Mouse (Mus musculus) bone marrow macrophage, adult 2 months (primary cell): ENCODE data around the gene Apoh.

Experiments
- CTCF ChIP-seq: IDR thresholded peaks from 2 replicates; pipeline ENCODE4 v1.5.1; 2012; ENCODE audit warnings: low read depth, mild to moderate bottlenecking, low read length, moderate library complexity
- POLR2A ChIP-seq: IDR thresholded peaks from 2 replicates; pipeline ENCODE4 v1.6.1; 2012; ENCODE audit warnings: mild to moderate bottlenecking, low read depth, low read length, borderline replicate concordance

DNA sequence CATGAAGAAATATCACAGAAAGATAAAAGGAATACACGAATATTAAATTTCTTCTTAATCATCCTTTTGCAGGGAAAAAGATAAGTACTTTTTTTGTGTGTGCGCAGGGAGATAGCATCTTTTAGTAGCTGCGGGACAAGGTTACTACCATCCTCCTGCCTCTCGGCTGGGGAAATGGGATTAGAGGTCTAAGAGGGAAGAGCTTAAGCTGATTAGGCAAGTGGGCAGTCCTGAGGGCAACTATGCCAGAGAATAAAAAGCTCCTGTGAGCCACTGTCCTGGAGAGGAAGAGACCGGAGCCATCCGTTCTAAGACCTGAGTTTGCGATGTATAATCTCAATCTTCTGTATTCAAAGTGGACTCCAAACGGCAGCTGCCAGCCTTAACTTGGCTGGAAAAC lies 45.2 kb upstream of the Apoh start:
- TF ChIP-seq POLR2A (no peak), CTCF (no peak)
